Mouse (Mus musculus): ENCODE measurements at regions not wholly inside any gene's neighbourhood (a gene's known extent, or its start where the extent isn't known, plus 50 kb on each side); places are given as distances from the start of the nearest gene placed in this dataset.
A peak's percentile ranks its signal among the peaks of the same experiment; 100 is the strongest.

- TF ChIP-seq POLR2AphosphoS5 (IDR thresholded peaks at IDR 0.05; ENCODE audit: insufficient replicate concordance, low read depth, low read length) = no peak
- 0 out of 2 replicates have a peak, but pooled peaks have one; percentile 13 for TF ChIP-seq CTCF (IDR thresholded peaks at IDR 0.05; ENCODE audit: low read depth, low read length)
- Histone ChIP-seq H3K4me1 (ENCODE audit: insufficient read depth, low read depth, low read length) (no peaks in the 10 kb centered on the region), H3K9me3 (replicated peaks) (peaks cover 3% of the 10 kb centered on the region), H3K4me3 (ENCODE audit: low read depth, low read length) (no peak overlapping the region), H3K36me3 (replicated peaks) (no peaks in the 10 kb centered on the region), H3K27me3 (ENCODE audit: insufficient read depth, low read length) (peaks cover 4% of the 10 kb centered on the region; the same call in 1 of the 2 replicates)
- no peak for DNase-seq (ENCODE audit: low spot score)
- ATAC-seq (ENCODE audit: extremely low read depth, insufficient number of reproducible peaks, low FRiP score, poor library complexity, severe bottlenecking) = no peak
Observed at GRCm38 (mm10) chr12:78046582-78046981, 147.5 kb upstream of the Gm6657 start.

GRCm38 (mm10) chr12:78055956-78056355 lies 138.1 kb upstream of the Gm6657 start:
- ATAC-seq (ENCODE audit: extremely low read depth, insufficient number of reproducible peaks, low FRiP score, poor library complexity, severe bottlenecking) = no peak
- no peak for TF ChIP-seq TAL1 (conservative IDR thresholded peaks at IDR 0.05; ENCODE audit: low read depth, low read length)
- peak; percentile 49 for TF ChIP-seq CTCF (IDR thresholded peaks at IDR 0.05; ENCODE audit: low read depth, low read length)
- DNase-seq (ENCODE audit: low spot score) = peak; percentile 23

GRCm38 (mm10) chr12:78057166-78057565 lies 136.9 kb upstream of the Gm6657 start:
- H3K9me3 ChIP-seq (replicated peaks) = no peaks in the 10 kb centered on the region
- TF ChIP-seq TAL1 (conservative IDR thresholded peaks at IDR 0.05; ENCODE audit: low read depth, low read length) = no peak
- TF ChIP-seq GATA1 (IDR thresholded peaks at IDR 0.05; ENCODE audit: borderline replicate concordance, low read length) = no peak
- no peak for TF ChIP-seq CTCF (IDR thresholded peaks at IDR 0.05; ENCODE audit: low read depth, low read length)
- no peak for TF ChIP-seq POLR2AphosphoS5 (IDR thresholded peaks at IDR 0.05; ENCODE audit: insufficient replicate concordance, low read depth, low read length)
- TF ChIP-seq GATA2 (IDR thresholded peaks at IDR 0.05; ENCODE audit: borderline replicate concordance, low read depth, low read length) = no peak
- H3K4me3 ChIP-seq (ENCODE audit: low read depth, low read length) = no peak overlapping the region
- no peaks in the 10 kb centered on the region; the same call in 1 of the 2 replicates for H3K27me3 ChIP-seq (ENCODE audit: insufficient read depth, low read length)
- peaks cover 9% of the 10 kb centered on the region; the same call in 1 of the 2 replicates for H3K4me1 ChIP-seq (ENCODE audit: insufficient read depth, low read depth, low read length)
- H3K36me3 ChIP-seq (replicated peaks) = no peaks in the 10 kb centered on the region
- DNase-seq (ENCODE audit: low spot score) (no peak), ATAC-seq (ENCODE audit: extremely low read depth, insufficient number of reproducible peaks, low FRiP score, poor library complexity, severe bottlenecking) (no peak)

More at GRCm38 (mm10) chr12:78055956-78056355, 138.1 kb upstream of the Gm6657 start:
- H3K27me3 ChIP-seq (ENCODE audit: insufficient read depth, low read length) = no peaks in the 10 kb centered on the region; the same call in 1 of the 2 replicates
- H3K9me3 ChIP-seq (replicated peaks) = no peaks in the 10 kb centered on the region
- H3K36me3 ChIP-seq (replicated peaks) = no peaks in the 10 kb centered on the region
- no peak overlapping the region for H3K4me3 ChIP-seq (ENCODE audit: low read depth, low read length)
- H3K4me1 ChIP-seq (ENCODE audit: insufficient read depth, low read depth, low read length) = peaks cover 3% of the 10 kb centered on the region; the same call in 1 of the 2 replicates

GRCm38 (mm10) chr12:78059965-78060364 lies 134.1 kb upstream of the Gm6657 start:
- DNase-seq (ENCODE audit: low spot score) (no peak), ATAC-seq (ENCODE audit: extremely low read depth, insufficient number of reproducible peaks, low FRiP score, poor library complexity, severe bottlenecking) (no peak)
- no peak overlapping the region for H3K4me3 ChIP-seq (ENCODE audit: low read depth, low read length)
- H3K27me3 ChIP-seq (ENCODE audit: insufficient read depth, low read length) = no peaks in the 10 kb centered on the region
- TF ChIP-seq GATA1 (IDR thresholded peaks at IDR 0.05; ENCODE audit: borderline replicate concordance, low read length) = no peak
- TF ChIP-seq TAL1 (conservative IDR thresholded peaks at IDR 0.05; ENCODE audit: low read depth, low read length) = no peak
- no peak for TF ChIP-seq GATA2 (IDR thresholded peaks at IDR 0.05; ENCODE audit: borderline replicate concordance, low read depth, low read length)
- no peak for TF ChIP-seq CTCF (IDR thresholded peaks at IDR 0.05; ENCODE audit: low read depth, low read length)
- TF ChIP-seq POLR2AphosphoS5 (IDR thresholded peaks at IDR 0.05; ENCODE audit: insufficient replicate concordance, low read depth, low read length) = no peak
- H3K4me1 ChIP-seq (ENCODE audit: insufficient read depth, low read depth, low read length) = peaks cover 10% of the 10 kb centered on the region; the same call in 1 of the 2 replicates
- H3K9me3 ChIP-seq (replicated peaks) = no peaks in the 10 kb centered on the region
- H3K36me3 ChIP-seq (replicated peaks) = no peaks in the 10 kb centered on the region

GRCm38 (mm10) chr12:78066024-78066423 lies 128.0 kb upstream of the Gm6657 start:
- TF ChIP-seq TAL1 (conservative IDR thresholded peaks at IDR 0.05; ENCODE audit: low read depth, low read length) = no peak
- TF ChIP-seq GATA1 (IDR thresholded peaks at IDR 0.05; ENCODE audit: borderline replicate concordance, low read length) = no peak
- TF ChIP-seq POLR2AphosphoS5 (IDR thresholded peaks at IDR 0.05; ENCODE audit: insufficient replicate concordance, low read depth, low read length) = no peak
- no peak for TF ChIP-seq GATA2 (IDR thresholded peaks at IDR 0.05; ENCODE audit: borderline replicate concordance, low read depth, low read length)
- Histone ChIP-seq H3K4me3 (ENCODE audit: low read depth, low read length) (no peak overlapping the region), H3K4me1 (ENCODE audit: insufficient read depth, low read depth, low read length) (peaks cover 7% of the 10 kb centered on the region; the same call in 1 of the 2 replicates), H3K27me3 (ENCODE audit: insufficient read depth, low read length) (peaks cover 9% of the 10 kb centered on the region; the same call in 1 of the 2 replicates), H3K36me3 (replicated peaks) (no peaks in the 10 kb centered on the region), H3K9me3 (replicated peaks) (no peaks in the 10 kb centered on the region)
- ATAC-seq (ENCODE audit: extremely low read depth, insufficient number of reproducible peaks, low FRiP score, poor library complexity, severe bottlenecking) = no peak
- DNase-seq (ENCODE audit: low spot score) = no peak

- no peak for TF ChIP-seq TAL1 (conservative IDR thresholded peaks at IDR 0.05; ENCODE audit: low read depth, low read length)
- no peak for TF ChIP-seq POLR2AphosphoS5 (IDR thresholded peaks at IDR 0.05; ENCODE audit: insufficient replicate concordance, low read depth, low read length)
- no peak for TF ChIP-seq GATA1 (IDR thresholded peaks at IDR 0.05; ENCODE audit: borderline replicate concordance, low read length)
- no peak for TF ChIP-seq CTCF (IDR thresholded peaks at IDR 0.05; ENCODE audit: low read depth, low read length)
- no peak for TF ChIP-seq GATA2 (IDR thresholded peaks at IDR 0.05; ENCODE audit: borderline replicate concordance, low read depth, low read length)
- ATAC-seq (ENCODE audit: extremely low read depth, insufficient number of reproducible peaks, low FRiP score, poor library complexity, severe bottlenecking) (no peak), DNase-seq (ENCODE audit: low spot score) (no peak)
- H3K4me1 ChIP-seq (ENCODE audit: insufficient read depth, low read depth, low read length) = no peaks in the 10 kb centered on the region
- H3K9me3 ChIP-seq (replicated peaks) = no peaks in the 10 kb centered on the region
- H3K36me3 ChIP-seq (replicated peaks) = no peaks in the 10 kb centered on the region
- H3K27me3 ChIP-seq (ENCODE audit: insufficient read depth, low read length) = peaks cover 10% of the 10 kb centered on the region
- no peak overlapping the region for H3K4me3 ChIP-seq (ENCODE audit: low read depth, low read length)
Observed at GRCm38 (mm10) chr12:78072935-78073334, 121.1 kb upstream of the Gm6657 start.
